Mouse (Mus musculus): ENCODE measurements around the gene D930048N14Rik. TPM values are rescaled to one million over a fixed set of nuclear protein-coding genes. Genes with fewer than 3 reads are reported as not detected.
A peak's percentile ranks its signal among the peaks of the same experiment; 100 is the strongest.
"Not testable (repeated sequence)": the region's sequence is repeated elsewhere in the genome, so short reads cannot be mapped to it uniquely, and the experiment has no call there.

D930048N14Rik gene
- total RNA-seq, 2 experiments from 2014 or later: 0.15 to 0.21 TPM

- ATAC-seq (replicated peaks; ENCODE audit: poor library complexity): peak; percentile 43
Observed at GRCm38 (mm10) chr11:51649889-51650199, 910 bp upstream of the D930048N14Rik start.

- 0 out of 2 replicates have a peak, but pooled peaks have one; percentile 25 for ATAC-seq (replicated peaks; ENCODE audit: poor library complexity)
Observed at GRCm38 (mm10) chr11:51650261-51650660, 493 bp upstream of the D930048N14Rik start.

GRCm38 (mm10) chr11:51652889-51653418 lies 2.2 kb downstream of the D930048N14Rik start:
- ATAC-seq (replicated peaks; ENCODE audit: poor library complexity): no peak

- no peak for ATAC-seq (replicated peaks; ENCODE audit: poor library complexity)
Observed at GRCm38 (mm10) chr11:51653736-51654135, 3.0 kb downstream of the D930048N14Rik start.

GRCm38 (mm10) chr11:51654891-51655290 lies 4.1 kb downstream of the D930048N14Rik start:
- no peak for ATAC-seq (replicated peaks; ENCODE audit: poor library complexity)

GRCm38 (mm10) chr11:51656798-51657521 lies 6.2 kb downstream of the D930048N14Rik start:
- no peak for ATAC-seq (replicated peaks; ENCODE audit: poor library complexity)

GRCm38 (mm10) chr11:51658291-51658690 lies 7.5 kb downstream of the D930048N14Rik start:
- ATAC-seq (replicated peaks; ENCODE audit: poor library complexity): no peak

GRCm38 (mm10) chr11:51658705-51659104 lies 8.0 kb downstream of the D930048N14Rik start:
- peak; percentile 95 for ATAC-seq (replicated peaks; ENCODE audit: poor library complexity)

- no peak for ATAC-seq (replicated peaks; ENCODE audit: poor library complexity)
Observed at GRCm38 (mm10) chr11:51661867-51662365, 11.2 kb downstream of the D930048N14Rik start.

- ATAC-seq (replicated peaks; ENCODE audit: poor library complexity): no peak
Observed at GRCm38 (mm10) chr11:51662632-51663031, 11.9 kb downstream of the D930048N14Rik start.

GRCm38 (mm10) chr11:51664747-51665146 lies 14.0 kb downstream of the D930048N14Rik start:
- not testable (repeated sequence) for ATAC-seq (replicated peaks; ENCODE audit: poor library complexity)

GRCm38 (mm10) chr11:51670846-51671245 lies 20.1 kb downstream of the D930048N14Rik start:
- ATAC-seq (replicated peaks; ENCODE audit: poor library complexity): no peak

GRCm38 (mm10) chr11:51671376-51671775 lies 20.6 kb downstream of the D930048N14Rik start:
- peak; percentile 60; the same call in 1 of the 2 replicates for ATAC-seq (replicated peaks; ENCODE audit: poor library complexity)

GRCm38 (mm10) chr11:51673291-51673690 lies 22.5 kb downstream of the D930048N14Rik start:
- no peak for ATAC-seq (replicated peaks; ENCODE audit: poor library complexity)

- ATAC-seq (replicated peaks; ENCODE audit: poor library complexity): no peak
Observed at GRCm38 (mm10) chr11:51675386-51675785, 24.6 kb downstream of the D930048N14Rik start.

GRCm38 (mm10) chr11:51677737-51678418 lies 27.1 kb downstream of the D930048N14Rik start:
- ATAC-seq (replicated peaks; ENCODE audit: poor library complexity): peak; percentile 60

GRCm38 (mm10) chr11:51679466-51679865 lies 28.7 kb downstream of the D930048N14Rik start:
- no peak for ATAC-seq (replicated peaks; ENCODE audit: poor library complexity)

- ATAC-seq (replicated peaks; ENCODE audit: poor library complexity): peak; percentile 91
Observed at GRCm38 (mm10) chr11:51681324-51681975, 30.7 kb downstream of the D930048N14Rik start.

- ATAC-seq (replicated peaks; ENCODE audit: poor library complexity): no peak
Observed at GRCm38 (mm10) chr11:51681976-51682374, 31.2 kb downstream of the D930048N14Rik start.

- peak; percentile 94 for ATAC-seq (replicated peaks; ENCODE audit: poor library complexity)
Observed at GRCm38 (mm10) chr11:51688330-51689328, 37.9 kb downstream of the D930048N14Rik start, which contains the start of gene 0610009B22Rik. 0610009B22Rik (minus strand) TSS chr11:51688874.

All from megakaryocyte progenitor cell, adult 5-6 weeks (primary cell).